Mouse (Mus musculus): ENCODE measurements around the gene Cacna1d.

Gene Cacna1d

DNA sequence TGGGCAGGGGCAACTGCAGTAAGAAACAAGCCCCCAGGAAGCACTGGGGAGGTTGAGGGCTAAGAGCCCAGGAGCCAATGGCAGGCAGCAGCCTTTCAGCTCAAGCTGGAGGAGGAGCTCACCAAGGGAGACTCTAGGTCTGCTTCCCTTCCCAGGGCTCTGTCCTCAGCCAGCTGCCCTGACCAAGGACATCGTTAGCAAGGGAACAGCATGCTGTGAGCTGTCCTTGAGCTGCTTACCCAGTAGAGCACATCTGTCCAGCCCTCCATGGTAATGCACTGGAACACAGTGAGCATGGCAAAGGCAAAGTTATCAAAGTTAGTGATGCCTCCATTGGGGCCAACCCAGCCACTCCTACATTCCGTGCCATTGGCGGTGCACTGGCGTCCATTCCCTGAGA lies 312.9 kb downstream of the Cacna1d start:
- in situ Hi-C loops (cut with MboI; ENCODE audit: unreplicated experiment in 2 of 2), result no loop called here

DNA sequence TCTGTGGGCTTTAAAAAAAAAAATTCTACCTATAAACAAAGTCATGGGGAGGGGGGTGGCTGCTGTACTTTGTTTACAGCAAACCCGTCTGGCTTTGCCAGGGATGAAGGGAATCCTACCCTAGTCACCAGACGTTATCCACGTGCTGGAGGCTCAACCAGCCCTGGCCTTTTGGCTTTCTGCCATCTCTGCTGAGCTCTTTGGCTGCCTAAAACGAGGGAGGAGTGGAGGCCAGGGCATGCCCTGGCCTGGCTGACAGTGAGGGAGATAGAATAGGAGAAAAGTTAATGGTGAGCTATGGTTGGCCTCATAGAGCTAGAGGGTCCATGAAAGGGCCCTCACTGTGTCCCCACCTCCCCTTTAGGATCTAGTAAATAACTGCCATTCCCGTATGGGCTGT lies 313.4 kb downstream of the Cacna1d start:
- in situ Hi-C loops (cut with MboI; ENCODE audit: unreplicated experiment in 2 of 2), result no loop called here

DNA sequence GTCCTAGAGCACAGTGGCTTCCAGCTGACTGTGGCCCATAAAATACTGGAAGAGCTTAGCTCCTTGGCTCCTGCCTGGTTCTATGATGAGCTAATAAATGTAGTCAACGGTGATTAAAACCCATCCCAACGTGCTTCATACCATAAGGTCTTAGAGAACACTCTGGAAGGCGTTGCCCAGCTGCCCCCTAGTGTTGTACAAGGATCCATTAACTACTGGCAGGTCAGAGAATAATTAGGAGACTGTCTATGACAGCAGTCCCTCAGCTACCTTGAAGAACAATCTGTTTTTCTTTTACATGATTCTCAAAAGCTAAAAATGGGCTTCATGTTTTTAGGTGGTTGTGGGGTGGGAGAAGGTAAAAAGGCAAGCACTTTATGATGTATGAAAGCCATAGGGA lies 315.9 kb downstream of the Cacna1d start:
- in situ Hi-C loops (cut with MboI; ENCODE audit: unreplicated experiment in 2 of 2), result no loop called here

DNA sequence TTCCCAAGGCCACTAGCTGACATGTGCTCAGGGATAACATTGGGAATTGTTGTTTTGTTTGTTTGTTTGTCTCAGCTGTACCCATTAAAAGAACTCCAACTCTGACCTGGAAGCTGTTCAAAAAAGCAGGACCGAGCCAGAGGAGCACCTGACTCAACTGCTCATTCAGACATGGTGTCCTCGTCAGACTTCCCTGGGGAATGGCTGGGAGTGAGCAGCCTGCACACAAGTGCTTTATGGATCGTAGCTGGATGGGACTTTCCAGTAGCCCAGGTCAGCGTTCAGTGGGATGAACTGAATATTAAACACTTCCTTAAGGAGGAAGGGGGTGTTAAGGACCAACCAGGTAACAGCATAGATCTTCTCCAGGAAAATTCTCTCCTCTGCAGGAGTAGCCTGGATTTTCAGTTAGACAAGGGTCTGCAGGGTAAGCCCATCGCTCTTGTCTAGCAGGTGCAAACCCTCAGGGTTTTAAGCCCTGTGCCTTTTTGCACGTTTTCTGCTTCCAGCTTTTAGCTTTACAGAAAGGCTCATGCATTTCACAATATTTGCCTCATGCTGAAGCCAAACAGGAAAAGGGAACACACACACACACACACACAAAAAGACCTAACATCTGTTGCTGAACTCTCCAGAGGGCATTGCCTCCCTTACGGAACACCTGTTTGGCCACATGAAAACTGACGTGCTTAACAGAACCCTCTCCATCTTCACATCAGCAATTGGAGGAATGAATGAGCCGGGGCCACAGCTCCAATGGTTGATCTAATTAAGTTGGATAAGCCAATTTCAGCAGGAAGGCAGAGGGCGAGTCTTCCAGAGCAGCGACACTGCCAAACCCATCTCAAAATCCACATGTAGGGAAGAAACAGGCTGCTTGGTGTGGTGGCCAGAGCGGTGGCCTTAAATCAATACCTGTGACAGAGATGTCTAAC lies 318.2 kb downstream of the Cacna1d start:
- in situ Hi-C loops (cut with MboI; ENCODE audit: unreplicated experiment in 2 of 2), result no loop called here

DNA sequence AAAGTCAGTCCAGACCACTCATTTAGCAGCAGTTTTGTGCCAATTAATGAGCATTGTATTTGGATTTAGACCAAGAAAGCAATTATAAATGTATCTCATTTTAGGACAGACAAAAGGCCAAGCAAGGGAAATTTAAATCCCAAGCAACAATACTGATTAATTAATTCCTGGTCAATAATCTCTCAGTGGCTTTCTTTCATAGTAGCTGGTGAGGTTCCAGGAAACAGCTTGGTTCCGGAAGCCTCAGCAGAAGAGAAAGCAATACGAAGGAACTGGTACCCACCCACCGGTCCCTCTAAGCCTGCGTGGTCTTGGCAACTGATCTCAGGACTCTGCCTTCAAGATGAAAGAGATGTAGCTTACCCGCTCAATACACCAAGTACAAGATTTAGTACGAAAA lies 319.7 kb downstream of the Cacna1d start:
- in situ Hi-C loops (cut with MboI; ENCODE audit: unreplicated experiment in 2 of 2), result no loop called here

DNA sequence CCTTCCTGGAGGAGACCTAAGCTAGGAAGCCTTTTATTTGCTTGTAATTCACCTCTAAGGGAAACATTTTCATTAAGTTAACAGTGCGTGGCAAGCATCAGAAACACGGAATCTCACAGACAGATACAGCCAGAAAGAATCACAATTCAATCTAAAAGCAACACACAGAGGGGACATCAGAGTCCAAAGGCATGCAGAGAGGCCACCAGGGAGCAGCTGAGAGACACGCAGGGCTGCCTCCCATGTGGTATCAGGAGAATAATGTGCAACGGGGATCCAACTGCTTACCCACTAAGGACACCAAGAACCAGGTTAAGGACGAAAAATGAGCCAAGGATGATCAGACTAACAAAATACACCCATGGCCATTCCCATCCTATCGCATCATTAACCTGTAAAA lies 320.2 kb downstream of the Cacna1d start:
- in situ Hi-C loops (cut with MboI; ENCODE audit: unreplicated experiment in 2 of 2), result no loop called here

DNA sequence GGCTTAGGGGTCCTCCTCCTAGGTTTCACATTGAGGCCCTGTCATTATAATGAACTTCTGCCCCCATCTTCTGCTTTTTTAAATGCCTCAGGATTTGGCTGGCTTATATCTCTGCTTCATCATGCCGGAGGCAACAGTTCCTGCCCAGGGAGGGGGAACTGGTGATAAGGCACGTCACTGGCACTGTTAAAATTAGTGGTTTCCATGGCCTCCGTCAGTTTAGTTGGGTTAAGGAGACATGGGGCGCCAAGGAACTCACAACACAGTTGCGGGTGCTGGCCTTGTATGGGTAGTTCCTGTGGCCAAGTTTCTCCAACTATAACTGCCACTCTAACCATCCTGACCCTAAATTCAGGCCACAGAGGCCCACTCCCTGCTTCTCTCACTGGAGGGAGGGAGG lies 321.8 kb downstream of the Cacna1d start:
- in situ Hi-C loops (cut with MboI; ENCODE audit: unreplicated experiment in 2 of 2), result no loop called here

DNA sequence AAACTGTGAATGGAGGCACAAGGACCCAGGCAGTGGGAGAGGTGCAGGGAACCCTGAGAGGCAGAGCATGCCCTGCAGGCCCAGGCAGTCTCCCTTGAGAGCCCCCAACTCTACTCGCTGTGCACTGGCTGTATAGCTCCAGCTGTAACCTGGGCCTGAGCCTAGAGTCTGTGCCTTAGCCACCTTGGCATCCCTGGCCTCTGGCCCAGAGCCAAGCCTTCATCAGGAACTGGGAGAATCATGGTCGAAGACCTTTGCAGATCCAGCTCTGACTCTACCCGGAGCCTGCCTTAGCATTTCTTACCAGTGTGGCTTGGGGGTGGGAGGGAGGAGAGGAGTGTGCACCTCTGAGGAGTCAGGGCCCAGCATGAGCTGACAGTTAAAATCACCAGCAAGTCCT lies 322.4 kb downstream of the Cacna1d start:
- in situ Hi-C loops (cut with MboI; ENCODE audit: unreplicated experiment in 2 of 2), result no loop called here

DNA sequence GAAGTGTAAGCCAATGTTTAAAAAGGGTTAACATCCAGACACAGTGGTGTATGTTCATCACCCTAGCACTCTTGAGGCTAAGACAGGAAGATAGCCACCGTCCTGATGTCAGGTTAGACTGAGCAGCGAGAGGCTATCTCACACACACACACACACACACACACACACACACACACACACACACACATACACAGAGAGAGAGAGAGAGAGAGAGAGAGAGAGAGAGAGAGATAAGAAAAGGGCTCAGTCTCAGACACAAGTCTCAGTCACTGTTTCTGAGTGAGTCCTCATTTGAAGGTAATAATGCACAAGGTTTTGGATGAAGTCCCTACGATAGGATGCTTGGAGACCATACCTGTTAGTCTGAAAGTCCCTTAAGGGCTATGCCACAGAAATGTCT lies 322.9 kb downstream of the Cacna1d start:
- in situ Hi-C loops (cut with MboI; ENCODE audit: unreplicated experiment in 2 of 2), result no loop called here

DNA sequence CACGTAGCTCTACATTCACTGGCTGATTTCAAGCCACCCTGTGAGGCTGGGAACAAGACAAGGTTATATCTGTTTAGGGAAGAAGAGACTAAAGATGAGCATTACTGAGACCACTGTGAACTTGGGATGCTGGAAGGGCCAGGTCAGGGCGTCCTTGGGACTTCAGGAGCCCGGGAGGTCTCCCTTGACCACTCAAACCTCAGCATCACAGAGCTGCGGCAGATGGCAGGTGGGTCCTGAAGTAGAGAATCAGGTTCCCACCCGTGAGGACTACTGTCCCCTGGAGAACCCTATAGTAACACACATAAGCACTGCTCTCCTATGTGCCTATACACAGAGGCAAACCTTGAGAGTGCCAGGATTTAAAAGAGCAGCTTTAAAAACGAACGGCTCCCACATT lies 323.6 kb downstream of the Cacna1d start:
- in situ Hi-C loops (cut with MboI; ENCODE audit: unreplicated experiment in 2 of 2), result no loop called here

DNA sequence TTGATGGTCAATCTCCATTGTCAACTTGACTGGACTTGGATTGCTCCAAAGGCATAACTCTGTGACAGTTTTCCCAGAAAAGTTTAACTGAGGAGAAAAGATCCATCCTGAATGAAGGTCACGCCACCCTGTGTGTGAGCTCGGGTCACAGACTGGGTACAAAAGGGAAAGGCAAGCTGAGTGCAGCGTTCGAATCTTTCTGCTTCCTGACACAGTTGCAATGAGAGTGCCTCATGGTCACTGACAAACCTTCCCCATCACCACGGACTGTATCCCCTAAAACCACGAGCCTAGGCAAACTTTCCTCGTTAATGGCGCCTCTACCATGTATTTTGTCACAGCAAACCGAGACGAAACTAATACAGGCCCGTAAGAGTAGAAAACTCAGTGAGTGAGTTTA lies 325.2 kb downstream of the Cacna1d start:
- in situ Hi-C loops (cut with MboI; ENCODE audit: unreplicated experiment in 2 of 2), result no loop called here

DNA sequence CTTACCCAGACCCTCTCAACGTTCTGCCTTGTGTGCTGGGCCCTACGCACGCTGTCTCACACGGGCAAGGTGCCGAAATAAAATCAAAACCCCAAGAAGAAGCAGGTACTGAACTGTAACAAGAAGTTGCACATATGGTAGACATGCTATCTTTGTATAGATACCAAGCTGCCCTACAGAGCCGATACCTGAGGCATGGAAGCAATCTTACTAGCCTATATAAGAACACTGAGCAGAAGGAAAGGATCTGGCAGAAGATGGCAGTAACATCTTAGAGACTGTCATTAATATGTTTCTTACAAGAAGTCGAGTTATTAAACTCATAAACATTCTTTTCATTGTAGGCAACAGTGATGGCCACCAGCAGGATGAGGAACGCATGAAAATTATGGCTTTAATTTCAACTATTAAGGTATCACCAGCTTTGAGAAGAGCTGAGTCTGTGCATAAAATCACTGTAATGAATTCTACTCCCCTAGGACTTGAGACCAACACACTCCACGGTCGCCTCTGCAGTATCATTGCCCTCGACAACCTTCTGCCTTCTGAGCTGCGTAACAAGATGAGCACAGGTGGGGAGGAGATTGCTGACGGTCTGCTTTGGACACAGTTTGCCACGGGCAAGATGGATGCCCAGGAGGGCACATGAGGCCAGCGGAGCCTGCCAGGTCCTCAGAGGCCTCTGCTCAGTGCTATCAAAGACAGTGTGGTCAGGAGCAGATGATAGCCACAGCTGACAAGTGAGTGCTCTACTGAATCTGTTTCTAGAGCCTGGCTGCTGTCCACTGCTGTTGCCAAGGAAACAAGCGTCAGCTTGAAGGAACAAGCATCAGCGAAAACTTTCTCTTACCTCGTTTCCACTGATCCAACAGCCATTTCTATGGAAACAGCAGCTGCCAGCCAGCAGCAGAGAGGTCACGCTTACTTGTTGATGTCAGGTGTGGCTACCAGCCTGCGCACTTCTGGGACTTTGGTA lies 327.2 kb downstream of the Cacna1d start:
- in situ Hi-C loops (cut with MboI; ENCODE audit: unreplicated experiment in 2 of 2), result no loop called here

DNA sequence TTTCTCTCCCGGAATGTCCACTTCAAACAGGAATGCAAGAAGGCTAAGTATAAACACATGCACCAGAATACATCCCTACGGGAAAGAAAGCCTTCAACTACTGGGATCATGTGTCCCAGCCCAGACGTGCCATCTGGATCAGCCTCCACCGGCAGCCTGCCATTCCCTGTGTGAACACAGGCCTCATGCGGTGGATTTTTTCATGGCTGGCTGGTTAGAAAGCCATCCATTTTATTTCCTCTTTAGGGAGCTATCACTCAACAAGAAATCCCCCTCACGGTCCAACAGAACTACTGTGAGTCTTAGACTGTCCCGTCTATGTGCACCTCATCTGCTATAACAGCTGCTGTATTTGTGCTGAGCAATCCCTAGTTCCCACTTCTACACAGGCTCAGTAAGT lies 343.5 kb downstream of the Cacna1d start:
- in situ Hi-C loops (cut with MboI; ENCODE audit: unreplicated experiment in 2 of 2), result no loop called here

DNA sequence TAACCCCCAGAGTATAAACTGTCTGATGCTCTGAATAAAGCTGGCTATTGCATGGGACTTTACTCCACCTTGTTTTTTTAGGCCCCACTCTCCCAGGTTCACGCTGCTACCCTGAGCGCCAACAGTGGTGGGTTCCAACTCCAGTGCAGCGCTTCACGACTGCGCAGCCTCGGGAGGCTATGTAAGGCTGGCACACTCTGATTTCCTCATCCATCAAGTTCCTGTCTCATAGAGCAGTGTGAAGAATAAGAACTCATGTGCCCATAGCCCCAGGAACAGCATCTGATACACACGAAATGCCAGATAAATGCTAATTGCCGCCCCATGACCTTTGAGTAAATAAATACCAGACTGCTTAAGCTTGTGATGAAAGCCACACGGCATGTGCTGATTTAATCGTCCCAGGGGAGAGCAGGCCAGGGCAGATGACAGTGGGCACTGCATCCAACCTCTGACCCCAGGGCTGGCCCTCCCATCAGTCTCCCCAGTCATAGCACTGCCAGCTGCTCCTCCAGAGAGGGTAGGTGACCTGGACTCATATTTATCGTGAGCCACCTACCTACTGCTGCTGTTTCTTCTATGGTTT lies 352.8 kb downstream of the Cacna1d start:
- in situ Hi-C loops (cut with MboI; ENCODE audit: unreplicated experiment in 2 of 2), result loop anchor here in 1 of 2 experiments (5.0 kb wide), 1 partner anchor 319 kb away; no protein-coding TSS in a partner anchor

DNA sequence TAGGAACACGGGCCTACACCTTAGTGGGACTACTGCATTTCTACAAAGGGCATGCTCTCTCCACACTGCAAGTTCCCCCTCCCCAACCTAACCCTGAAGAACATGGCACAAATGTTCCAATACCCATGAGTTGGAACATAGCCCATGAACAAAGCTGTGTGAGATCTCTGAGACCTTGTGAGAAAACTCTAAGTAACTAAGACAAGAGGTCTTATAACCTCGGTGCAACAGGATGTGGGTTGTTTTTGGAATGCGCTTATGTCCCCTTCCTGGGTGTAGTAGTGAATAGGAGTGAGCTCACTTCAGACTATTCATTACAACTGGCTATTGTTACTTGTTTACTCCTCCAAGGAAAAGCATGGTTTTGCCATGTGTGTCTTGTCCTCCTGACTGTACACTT lies 353.3 kb downstream of the Cacna1d start:
- in situ Hi-C loops (cut with MboI; ENCODE audit: unreplicated experiment in 2 of 2), result loop anchor here in 1 of 2 experiments (5.0 kb wide), 1 partner anchor 319 kb away; no protein-coding TSS in a partner anchor

DNA sequence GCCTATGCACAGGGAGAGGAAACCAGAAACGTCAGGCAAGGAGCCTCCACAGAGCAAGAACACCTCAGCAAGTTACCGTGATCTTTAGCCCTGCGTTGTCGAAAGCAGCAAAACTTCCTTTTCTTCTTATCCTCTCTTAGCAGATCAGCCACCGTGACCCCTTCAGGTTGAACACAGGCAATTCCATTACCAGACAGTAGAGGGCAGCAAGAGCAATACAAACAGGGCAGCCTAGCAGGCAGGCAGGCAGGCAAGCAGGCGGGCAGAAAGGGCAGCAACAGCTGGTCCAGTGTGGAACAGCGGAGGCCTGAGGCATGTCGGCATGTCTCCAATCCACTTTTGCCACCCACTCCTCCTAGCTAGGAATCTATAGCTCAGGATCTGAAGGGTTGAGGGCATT lies 354.3 kb downstream of the Cacna1d start:
- in situ Hi-C loops (cut with MboI; ENCODE audit: unreplicated experiment in 2 of 2), result loop anchor here in 1 of 2 experiments (5.0 kb wide), 1 partner anchor 320 kb away; no protein-coding TSS in a partner anchor

DNA sequence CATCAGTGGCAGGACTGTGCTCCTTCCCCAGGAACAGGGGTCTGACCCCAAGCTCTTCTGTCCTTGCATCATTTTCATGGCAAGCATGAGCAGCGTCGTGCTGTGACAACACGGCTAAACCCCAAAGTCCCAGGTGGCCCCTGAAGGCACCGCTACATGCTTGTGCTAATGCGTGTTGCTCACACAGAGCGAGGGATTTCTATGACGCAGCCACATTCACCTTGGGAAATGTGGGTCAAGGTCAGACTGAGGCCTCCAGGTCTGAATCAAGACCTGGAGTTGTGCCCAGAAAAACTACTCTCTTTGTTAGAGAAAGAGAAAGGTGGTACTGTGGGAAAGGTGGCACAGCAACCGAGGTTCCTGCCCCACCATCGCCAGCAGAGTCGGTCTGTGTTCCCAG lies 355.9 kb downstream of the Cacna1d start:
- in situ Hi-C loops (cut with MboI; ENCODE audit: unreplicated experiment in 2 of 2), result loop anchor here in 1 of 2 experiments (5.0 kb wide), 1 partner anchor 322 kb away; no protein-coding TSS in a partner anchor

DNA sequence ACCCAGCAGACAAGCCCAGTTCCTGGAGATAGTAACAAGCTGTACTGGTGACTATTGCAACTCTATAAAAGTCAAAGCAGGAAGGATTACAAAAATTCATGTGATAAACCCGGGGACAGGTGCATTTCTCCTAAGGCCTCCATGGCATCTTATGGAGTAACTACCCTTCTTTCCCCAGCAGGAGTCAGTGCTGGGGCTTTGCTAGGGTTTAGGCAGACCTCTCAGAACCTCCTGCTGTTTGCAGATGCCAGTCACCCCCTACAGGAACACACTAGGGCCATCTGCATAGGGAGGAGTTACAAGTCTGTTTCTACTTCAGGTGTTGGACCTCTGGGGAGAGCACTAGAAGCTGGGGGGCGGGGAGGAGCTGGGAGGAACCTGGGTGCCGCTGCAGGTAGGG lies 357.6 kb downstream of the Cacna1d start:
- in situ Hi-C loops (cut with MboI; ENCODE audit: unreplicated experiment in 2 of 2), result loop anchor here in 1 of 2 experiments (5.0 kb wide), 1 partner anchor 324 kb away; no protein-coding TSS in a partner anchor

DNA sequence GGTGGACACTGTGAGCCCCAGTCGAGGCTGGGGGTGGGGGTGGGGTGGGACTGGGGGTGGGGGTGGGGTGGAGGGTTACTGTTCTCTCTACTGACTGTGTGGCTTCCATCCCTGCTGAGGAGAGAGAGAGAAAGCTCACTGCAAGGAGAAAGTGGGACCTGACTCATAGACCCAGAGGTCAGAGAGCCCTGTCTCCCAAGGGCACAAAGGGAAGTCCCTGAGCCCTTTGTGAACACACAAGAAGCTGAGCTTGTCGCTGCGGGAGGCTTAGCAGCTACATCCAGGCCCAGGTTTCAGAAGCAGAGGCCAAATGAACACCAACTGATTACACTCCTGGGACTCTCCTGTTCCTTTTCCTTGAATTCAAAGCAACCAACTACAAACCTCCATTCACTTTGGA lies 360.0 kb downstream of the Cacna1d start:
- in situ Hi-C loops (cut with MboI; ENCODE audit: unreplicated experiment in 2 of 2), result loop anchor here in 1 of 2 experiments (5.0 kb wide), 1 partner anchor 326 kb away; no protein-coding TSS in a partner anchor

DNA sequence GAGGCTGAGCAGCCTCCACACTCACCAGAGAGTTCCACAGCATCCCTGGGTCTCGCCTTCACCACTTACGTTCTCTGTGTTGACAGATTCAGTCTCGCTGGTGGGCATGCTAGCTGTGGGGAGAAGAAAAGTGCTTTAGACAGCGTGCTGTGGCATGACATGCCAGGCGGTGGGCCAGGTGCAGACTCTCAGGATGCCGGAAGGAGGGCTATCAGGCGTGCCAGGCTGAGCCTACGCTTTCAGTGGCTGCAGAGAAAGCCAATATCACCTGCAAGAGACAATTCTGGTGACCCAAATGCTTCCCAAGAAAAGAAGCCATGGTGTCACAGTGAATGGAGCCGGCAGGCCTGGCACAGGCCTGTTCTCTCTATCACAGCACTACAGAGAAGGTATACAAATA lies 361.2 kb downstream of the Cacna1d start:
- in situ Hi-C loops (cut with MboI; ENCODE audit: unreplicated experiment in 2 of 2), result loop anchor here in 1 of 2 experiments (5.0 kb wide), 1 partner anchor 327 kb away; no protein-coding TSS in a partner anchor

Measured in v-Abl transformed pro-B cells (cell line).